Mouse (Mus musculus) liver, embryonic 16.5 days (tissue): Measurements from ENCODE around the gene Clec16a. TPM values are rescaled to one million over a fixed set of nuclear protein-coding genes. Genes with fewer than 3 reads are reported as not detected.

Experiments
- ATAC-seq: fragments of 200-750 bp; cut with Nextera tagmentation; 2 replicates; pipeline ENCODE4 v1.8.0; 2017; ENCODE audit warnings: low read depth, mild to moderate bottlenecking, moderate number of reproducible peaks, moderate library complexity
- H3K27ac ChIP-seq: fragments of 300-500 bp; sonication (generic); 2 replicates; pipeline ENCODE4 v1.5.1; 2014; ENCODE audit warnings: mild to moderate bottlenecking, low read length
- H3K27me3 ChIP-seq: fragments of 300-500 bp; sonication (generic); 2 replicates; pipeline ENCODE4 v1.6.1; 2014; ENCODE audit warnings: low read depth, low read length, mixed read lengths; ENCODE audit not compliant: control insufficient read depth, insufficient read depth
- H3K36me3 ChIP-seq: fragments of 300-500 bp; sonication (generic); 2 replicates; pipeline ENCODE4 v1.6.1; 2014; ENCODE audit warnings: mild to moderate bottlenecking; ENCODE audit not compliant: control insufficient read depth, insufficient read depth
- H3K4me1 ChIP-seq: fragments of 300-500 bp; sonication (generic); 2 replicates; pipeline ENCODE4 v1.6.1; 2014; ENCODE audit warnings: low read depth, low read length, mixed read lengths; ENCODE audit not compliant: control insufficient read depth
- H3K4me2 ChIP-seq: fragments of 300-500 bp; sonication (generic); 2 replicates; pipeline ENCODE4 v1.6.1; 2014; ENCODE audit warnings: low read depth, low read length, mixed read lengths
- H3K4me3 ChIP-seq: fragments of 300-500 bp; sonication (generic); 2 replicates; pipeline ENCODE4 v1.5.1; 2014; ENCODE audit warnings: low read depth, mild to moderate bottlenecking, low read length
- H3K9ac ChIP-seq: fragments of 300-500 bp; sonication (generic); 2 replicates; pipeline ENCODE4 v1.6.1; 2014; ENCODE audit warnings: low read depth, low read length
- H3K9me3 ChIP-seq: fragments of 300-500 bp; sonication (generic); replicated peaks from 2 replicates; pipeline ENCODE4 v1.6.1; 2016; ENCODE audit warnings: low read length; ENCODE audit not compliant: control insufficient read depth
- WGBS: fragments of 180-500 bp; shearing (Covaris S2); extraction: QIAGEN DNeasy Blood & Tissue Kit; methylation state at CpG from one replicate; pipeline ENCODE4 v1.1.7; 2014; ENCODE audit not compliant: insufficient replicate concordance; 5-methylcytosine and 5-hydroxymethylcytosine counted together
- polyA plus RNA-seq: library from polyadenylated mRNA; unstranded; fragments of >200 nt; fragmentation: Nextera tagmentation; extraction: Ambion mirVana; gene quantifications from 2 replicates; pipeline ENCODE4 v1.2.1, GENCODE M21; 2015

Clec16a gene
- polyA plus RNA-seq, 1 experiment from 2014 or later = 11.1 TPM

- no peak for ATAC-seq
- Histone ChIP-seq H3K27ac (no peak overlapping the region), H3K4me3 (no peak overlapping the region)
Observed at GRCm38 (mm10) chr16:10782377-10783151, 237.4 kb downstream of the Clec16a start.

GRCm38 (mm10) chr16:10783152-10783434 lies 238.0 kb downstream of the Clec16a start:
- Histone ChIP-seq H3K4me3 (no peak overlapping the region), H3K36me3 (no peaks in the 10 kb centered on the region), H3K27ac (no peak overlapping the region), H3K9me3 (no peaks in the 10 kb centered on the region), H3K4me2 (no peak overlapping the region), H3K9ac (no peak overlapping the region), H3K27me3 (peaks cover 26% of the 10 kb centered on the region), H3K4me1 (peaks cover 7% of the 10 kb centered on the region)
- ATAC-seq = no peak
- 7% methylated on average over 1 of the region's 1 CpGs for WGBS

More at GRCm38 (mm10) chr16:10782377-10783151, 237.4 kb downstream of the Clec16a start:
- 39% methylated on average over 6 of the region's 6 CpGs for WGBS
- Histone ChIP-seq H3K9ac (no peak overlapping the region), H3K9me3 (no peaks in the 10 kb centered on the region), H3K4me2 (no peak overlapping the region), H3K36me3 (no peaks in the 10 kb centered on the region), H3K4me1 (peaks cover 7% of the 10 kb centered on the region), H3K27me3 (peaks cover 26% of the 10 kb centered on the region)

GRCm38 (mm10) chr16:10783451-10783850 lies 238.3 kb downstream of the Clec16a start:
- whole genome bisulfite sequencing = 36% methylated on average over 8 of the region's 8 CpGs
- H3K4me3 ChIP-seq = no peak overlapping the region
- no peak overlapping the region for H3K9ac ChIP-seq

GRCm38 (mm10) chr16:10783883-10784792 lies 239.0 kb downstream of the Clec16a start:
- no peak for ATAC-seq
- H3K36me3 ChIP-seq = no peaks in the 10 kb centered on the region
- peak overlapping the region; percentile 86 for H3K4me3 ChIP-seq
- H3K4me2 ChIP-seq = peak overlapping the region; percentile 100
- H3K27me3 ChIP-seq = peaks cover 26% of the 10 kb centered on the region
- H3K9me3 ChIP-seq = no peaks in the 10 kb centered on the region
- 3% methylated on average over 81 of the region's 81 CpGs for WGBS
- no peak overlapping the region for H3K27ac ChIP-seq
- H3K4me1 ChIP-seq = peaks cover 7% of the 10 kb centered on the region
- H3K9ac ChIP-seq = peak overlapping the region; percentile 74

More at GRCm38 (mm10) chr16:10783451-10783850, 238.3 kb downstream of the Clec16a start:
- H3K9me3 ChIP-seq = no peaks in the 10 kb centered on the region
- H3K27ac ChIP-seq = no peak overlapping the region
- no peaks in the 10 kb centered on the region for H3K36me3 ChIP-seq
- ATAC-seq = no peak
- H3K4me2 ChIP-seq = no peak overlapping the region
- peaks cover 7% of the 10 kb centered on the region for H3K4me1 ChIP-seq
- H3K27me3 ChIP-seq = peaks cover 26% of the 10 kb centered on the region

- peak overlapping the region; percentile 86 for H3K4me3 ChIP-seq
- peak overlapping the region; percentile 100 for H3K4me2 ChIP-seq
- H3K9me3 ChIP-seq = no peaks in the 10 kb centered on the region
- peak overlapping the region; percentile 74 for H3K9ac ChIP-seq
- peak overlapping the region; percentile 87 for H3K27ac ChIP-seq
- under 1% methylated on average over 54 of the region's 55 CpGs for WGBS
- H3K27me3 ChIP-seq = peaks cover 26% of the 10 kb centered on the region
- H3K4me1 ChIP-seq = peaks cover 7% of the 10 kb centered on the region
- peak; percentile 73 for ATAC-seq
- H3K36me3 ChIP-seq = no peaks in the 10 kb centered on the region
Observed at GRCm38 (mm10) chr16:10784793-10785370, 239.7 kb downstream of the Clec16a start.

GRCm38 (mm10) chr16:10785371-10786231 lies 240.5 kb downstream of the Clec16a start, which contains the start of gene Socs1:
Gene Socs1 (minus strand): TSS chr16:10785536.
- WGBS = under 1% methylated on average over 59 of the region's 59 CpGs
- H3K9me3 ChIP-seq = no peaks in the 10 kb centered on the region
- peak within 1 kb of the TSS; percentile 74 for H3K9ac ChIP-seq
- H3K4me2 ChIP-seq = peak within 1 kb of the TSS; percentile 100
- peak within 1 kb of the TSS; percentile 87 for H3K27ac ChIP-seq
- H3K36me3 ChIP-seq = no peaks in the 10 kb centered on the region
- peaks cover 7% of the 10 kb centered on the region for H3K4me1 ChIP-seq
- peak within 1 kb of the TSS; percentile 86 for H3K4me3 ChIP-seq
- H3K27me3 ChIP-seq = peaks cover 26% of the 10 kb centered on the region
- peak; percentile 76 for ATAC-seq

GRCm38 (mm10) chr16:10786288-10786687 lies 241.1 kb downstream of the Clec16a start:
- H3K4me3 ChIP-seq = peak overlapping the region; percentile 86
- no peaks in the 10 kb centered on the region for H3K9me3 ChIP-seq
- peak overlapping the region; percentile 87 for H3K27ac ChIP-seq
- peaks cover 7% of the 10 kb centered on the region for H3K4me1 ChIP-seq
- WGBS = 1% methylated on average over 9 of the region's 9 CpGs
- H3K27me3 ChIP-seq = peaks cover 26% of the 10 kb centered on the region
- H3K4me2 ChIP-seq = peak overlapping the region; percentile 100
- peak; percentile 44 for ATAC-seq
- no peaks in the 10 kb centered on the region for H3K36me3 ChIP-seq
- H3K9ac ChIP-seq = peak overlapping the region; percentile 74
